Mouse (Mus musculus) embryo, embryonic 11.5 days (tissue): ENCODE measurements around the gene Tmem232.
"Not testable (repeated sequence)": the region's sequence is repeated elsewhere in the genome, so short reads cannot be mapped to it uniquely, and the experiment has no call there.

Experiments used
- DNase-seq: peaks from one replicate; pipeline ENCODE4 v3.0.0-alpha.2; 2012; ENCODE audit warnings: low read depth, low spot score

Gene Tmem232

DNA sequence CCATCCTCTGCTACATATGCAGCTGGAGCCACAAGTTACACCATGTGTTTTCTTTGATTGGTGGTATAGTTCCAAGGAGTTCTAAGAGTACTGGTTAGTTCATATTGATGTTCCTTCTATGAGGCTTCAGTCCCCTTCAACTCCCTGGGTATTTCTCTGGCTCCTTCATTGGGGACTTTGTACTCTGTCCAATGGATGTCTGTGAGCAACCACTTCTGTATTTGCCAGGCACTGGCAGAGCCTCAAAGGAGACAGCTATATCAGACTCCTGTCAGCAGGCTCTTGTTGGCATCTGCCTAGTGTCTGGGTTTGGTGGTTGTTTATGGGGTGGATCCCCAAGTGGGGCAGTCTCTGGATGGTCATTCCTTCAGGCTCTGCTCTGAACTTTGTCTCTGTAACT is 8.2 kb downstream of the Tmem232 start:
- not testable (repeated sequence) for DNase-seq

DNA sequence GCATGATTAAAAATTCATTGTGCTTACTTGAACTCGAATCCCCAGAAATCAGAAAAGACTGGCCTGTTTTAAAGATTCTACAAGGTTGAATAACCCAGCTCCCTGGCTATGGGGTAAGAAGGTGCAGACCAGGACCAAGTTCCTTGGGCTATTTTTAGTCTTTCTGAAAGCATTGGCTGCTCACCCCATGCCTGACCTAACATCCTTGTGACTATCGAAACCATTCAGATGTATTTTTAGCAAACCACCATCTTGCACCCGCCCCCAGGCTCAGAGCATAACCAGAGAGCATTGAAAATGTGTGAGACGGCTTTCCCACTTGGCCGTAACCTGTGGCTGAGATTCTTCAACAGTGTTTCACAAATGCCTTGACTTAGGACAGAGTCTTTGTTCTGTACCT is 13.1 kb downstream of the Tmem232 start:
- DNase-seq, result no peak

DNA sequence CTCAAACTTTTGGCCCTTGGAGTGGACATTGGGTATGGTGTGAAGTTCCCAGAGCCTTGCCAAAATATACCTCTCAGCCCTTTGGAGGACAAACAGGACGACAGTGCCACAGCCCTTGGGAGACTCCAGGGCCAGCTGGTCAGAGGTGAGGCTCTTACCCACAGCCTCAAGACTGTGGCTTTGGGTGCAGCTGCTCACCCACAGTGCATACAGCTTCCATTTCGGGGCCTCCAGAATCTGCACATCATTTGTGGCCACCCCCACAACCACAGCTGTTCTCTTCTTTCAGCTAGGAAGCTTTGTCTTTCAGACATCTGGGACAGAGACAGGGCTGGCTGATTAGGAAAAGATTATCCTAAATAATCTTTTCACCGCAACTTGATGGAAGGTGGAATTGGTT is 27.1 kb downstream of the Tmem232 start:
- no peak for DNase-seq

DNA sequence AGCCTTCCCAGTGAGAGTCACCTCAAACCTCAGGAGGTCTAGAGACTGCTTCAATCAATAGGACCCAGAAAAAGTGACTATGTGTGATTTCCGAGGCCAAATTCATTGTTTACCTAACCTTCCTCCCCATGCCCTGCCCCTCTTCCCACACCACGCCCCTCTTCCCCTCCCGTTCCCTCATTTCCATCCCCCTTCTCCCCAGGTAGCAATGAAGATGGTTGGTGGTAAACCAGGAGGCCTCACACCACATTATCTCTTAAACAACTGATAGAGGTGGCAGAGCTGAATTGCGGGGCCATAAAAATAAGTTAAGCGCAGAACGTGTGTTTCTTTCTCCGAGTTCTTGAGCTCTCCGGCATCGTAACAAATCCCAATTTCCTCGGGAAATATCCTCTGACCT is 55.9 kb downstream of the Tmem232 start:
- DNase-seq, result no peak

DNA sequence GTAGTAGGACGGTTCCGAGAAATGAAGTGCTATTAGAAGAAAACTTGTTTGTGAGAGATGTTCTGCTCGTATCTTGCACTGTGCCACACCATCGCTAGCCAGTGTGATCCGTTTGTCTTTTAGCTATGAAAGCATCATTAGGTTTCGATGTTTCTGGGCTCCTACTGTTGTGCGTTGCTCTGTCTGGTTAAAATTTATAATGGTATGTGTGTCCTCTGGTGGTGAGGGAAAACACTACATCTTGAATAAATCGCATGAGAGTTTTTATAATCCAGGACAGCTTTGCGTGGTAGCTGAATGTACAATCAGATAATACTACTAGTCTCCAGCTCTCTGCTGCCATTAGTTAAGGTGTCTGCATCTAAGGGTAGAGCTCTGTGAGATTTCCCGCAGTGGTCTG is 63.8 kb downstream of the Tmem232 start:
- no peak for DNase-seq

DNA sequence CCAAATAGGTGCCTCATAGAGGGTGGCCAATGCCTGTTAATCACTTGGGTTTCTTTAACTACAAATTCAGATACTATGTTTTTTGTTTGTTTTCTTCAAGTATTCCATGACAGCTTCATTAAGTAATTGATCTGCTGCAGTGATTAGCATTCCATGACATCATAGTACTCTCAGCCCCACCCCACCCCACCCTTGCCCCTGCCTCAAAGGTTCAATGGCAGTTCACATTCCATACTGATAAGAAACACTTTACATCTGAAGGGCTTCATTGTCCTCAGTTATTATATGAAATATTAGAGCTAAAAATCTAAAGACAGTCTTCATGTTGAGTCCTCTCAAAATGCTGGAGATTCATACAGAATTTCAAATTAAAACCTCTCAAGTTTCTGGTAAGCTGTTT is 89.8 kb downstream of the Tmem232 start:
- no peak for DNase-seq

DNA sequence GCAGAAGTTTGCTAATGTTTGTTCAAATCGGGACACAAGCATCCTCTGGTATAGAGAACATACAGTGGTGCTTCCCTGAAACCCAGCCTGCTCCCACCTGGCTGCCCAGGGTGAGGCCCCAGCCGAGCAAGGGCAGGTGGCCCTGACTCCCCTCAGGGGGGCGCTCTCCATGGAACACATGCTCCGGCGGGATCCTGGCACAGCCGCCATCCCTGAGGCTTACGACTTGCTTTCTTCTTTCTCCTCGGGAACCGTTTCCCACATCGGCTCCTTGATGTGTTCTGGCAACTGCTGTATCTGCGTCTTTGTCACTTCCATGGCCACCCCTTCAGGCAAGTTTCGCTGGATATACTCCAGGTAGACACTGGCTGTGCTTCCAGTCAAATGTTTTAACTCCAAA is 102.7 kb downstream of the Tmem232 start:
- not testable (repeated sequence) for DNase-seq

DNA sequence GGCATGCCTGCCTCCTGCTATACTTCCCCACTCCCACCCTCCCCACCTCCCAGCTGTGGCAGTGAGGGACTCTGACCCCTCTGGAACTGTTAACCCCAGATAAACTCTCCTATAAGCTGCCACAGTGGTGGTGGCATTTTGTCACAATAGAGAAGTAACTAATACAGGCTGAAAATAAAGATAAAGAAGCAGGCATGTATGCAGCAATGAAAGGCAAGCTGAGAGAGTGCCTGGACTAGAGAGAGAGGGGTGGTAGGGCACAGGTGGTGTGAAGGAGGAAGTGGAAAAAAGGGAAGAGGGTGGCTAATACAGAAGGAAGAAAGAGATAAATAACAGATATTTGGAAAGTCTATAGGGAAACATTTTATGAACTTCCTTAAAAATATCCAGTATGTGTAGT is 121.5 kb downstream of the Tmem232 start:
- DNase-seq, result no peak

DNA sequence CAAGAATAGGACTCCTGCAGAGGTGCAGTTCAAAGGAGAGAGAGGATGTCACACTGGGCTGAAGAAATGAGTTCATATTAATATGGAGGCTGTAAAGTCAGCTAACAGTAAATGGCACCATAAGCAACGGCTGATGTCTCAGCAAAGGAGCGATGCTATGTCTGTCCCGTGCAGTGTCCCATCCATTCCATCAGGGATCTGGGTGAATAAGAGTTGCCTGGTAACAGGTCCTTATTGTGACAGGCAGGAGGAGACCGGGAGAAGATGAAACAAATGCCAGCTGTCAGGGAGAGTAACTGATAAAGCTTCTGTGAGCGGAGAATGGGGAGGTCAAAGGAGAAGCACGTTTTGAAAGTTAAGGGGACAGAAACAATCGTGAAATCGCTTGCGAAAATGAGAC is 135.3 kb downstream of the Tmem232 start:
- DNase-seq, result no peak

DNA sequence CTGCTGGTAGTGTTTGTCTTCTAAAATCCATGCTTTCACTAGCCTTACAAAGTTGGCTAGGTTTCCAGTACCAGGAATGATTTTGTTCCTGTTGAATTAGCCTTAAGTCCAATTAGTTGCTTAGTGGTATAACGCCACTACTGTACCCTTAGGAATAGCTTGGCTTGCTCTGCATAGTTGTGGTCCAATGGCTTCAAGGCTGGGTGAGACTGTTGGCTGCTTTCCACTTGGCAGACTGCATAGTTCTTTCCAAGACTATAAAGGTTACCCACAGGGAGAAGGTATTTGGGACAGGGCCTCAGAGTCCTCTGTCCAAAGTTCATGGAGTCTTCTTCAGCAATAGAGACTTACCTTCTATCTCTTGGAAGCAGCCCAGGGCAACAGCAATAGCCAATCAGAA is 139.7 kb downstream of the Tmem232 start:
- no peak for DNase-seq

DNA sequence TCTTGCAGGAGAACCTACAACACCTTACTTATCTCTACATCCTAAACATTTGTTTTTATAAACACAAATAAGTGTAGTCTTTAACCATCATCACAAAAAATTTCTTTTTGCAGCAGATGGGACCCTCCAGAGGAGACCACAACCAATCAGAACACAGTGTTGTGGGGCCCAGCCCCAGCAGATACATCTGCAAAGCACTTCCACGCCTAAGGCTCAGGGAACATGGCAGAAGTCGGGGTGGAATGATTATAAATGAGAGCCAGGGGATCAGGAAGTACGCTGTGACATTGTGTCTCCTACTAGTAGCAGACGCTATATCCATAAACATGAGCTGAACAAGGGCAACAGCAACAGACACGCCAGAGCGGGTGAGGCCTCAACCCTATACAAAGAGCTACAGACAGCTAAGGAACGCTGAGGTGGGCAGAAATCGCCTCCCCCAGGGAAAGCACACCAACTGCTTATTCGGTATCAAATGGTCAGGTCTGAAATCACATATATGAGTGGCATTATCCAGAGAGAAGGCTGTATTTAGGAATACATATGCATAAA is 156.1 kb downstream of the Tmem232 start:
- no peak for DNase-seq

DNA sequence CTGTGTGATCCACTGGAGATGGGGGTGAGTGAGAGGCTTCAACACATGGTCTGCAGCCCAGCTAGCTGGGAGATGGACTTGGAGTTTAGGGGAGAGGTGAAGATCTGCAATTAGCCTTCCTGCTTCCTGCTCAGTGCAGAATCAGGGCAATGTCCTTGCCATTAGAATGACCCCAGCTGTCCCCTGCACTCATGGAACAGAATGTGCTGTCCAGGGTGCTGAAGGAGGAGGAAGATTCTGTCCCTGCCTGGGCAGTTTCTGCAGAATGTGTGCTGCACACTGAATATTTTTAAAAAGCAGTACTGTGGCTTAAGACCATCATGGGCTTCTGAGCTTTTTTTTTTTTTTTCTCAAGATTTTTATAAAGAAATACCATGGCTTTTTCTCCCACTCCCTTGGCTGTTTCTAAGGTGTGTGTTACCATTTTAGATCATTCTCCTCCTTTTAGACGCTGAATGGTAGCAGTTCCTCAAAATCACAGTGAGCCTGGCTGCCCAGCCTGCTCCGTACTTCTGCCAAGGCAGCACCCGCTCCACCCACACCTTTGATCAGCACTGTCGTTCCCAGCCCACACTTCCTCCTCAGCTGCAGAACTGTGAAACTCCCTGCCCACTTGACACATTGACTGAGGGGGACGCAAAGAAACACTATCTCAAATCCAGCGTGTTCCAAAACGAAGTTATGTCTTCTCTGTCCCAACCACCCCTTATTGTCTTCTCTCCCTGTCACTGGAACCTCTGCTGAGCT is 170.4 kb downstream of the Tmem232 start:
- peak; percentile 59 for DNase-seq

DNA sequence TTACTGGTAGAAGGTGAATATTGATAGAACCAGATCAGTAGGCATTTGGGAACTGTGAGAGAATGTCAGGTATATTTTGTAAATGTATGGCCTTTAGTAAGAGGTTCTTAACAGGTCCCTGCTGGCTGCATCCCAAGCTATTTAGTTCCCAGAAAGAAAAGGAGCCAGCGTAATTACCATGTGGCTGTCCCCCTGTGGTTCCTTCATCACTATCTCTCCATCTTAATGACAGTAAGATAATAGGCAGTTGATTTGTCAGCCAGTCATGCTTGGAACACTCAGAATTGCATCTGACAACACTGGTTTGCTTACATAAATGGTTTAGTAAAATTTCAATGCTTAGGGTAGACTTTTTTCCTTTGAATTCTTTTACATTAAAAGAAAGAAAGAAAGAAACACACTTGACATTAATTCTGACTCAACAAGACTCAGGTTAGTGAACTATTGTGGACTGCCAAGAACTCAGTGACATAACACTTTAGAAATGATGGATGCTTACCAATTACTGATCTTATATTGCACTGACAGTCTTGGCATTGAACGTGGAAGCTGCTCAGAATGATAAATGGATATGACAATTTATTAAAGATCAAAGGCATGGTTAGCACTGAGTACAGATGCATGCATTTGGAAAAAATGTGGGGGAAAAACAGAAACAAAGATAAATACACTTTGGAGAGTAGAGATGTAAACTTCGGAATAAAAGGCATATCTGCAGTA is 174.9 kb downstream of the Tmem232 start:
- no peak for DNase-seq

DNA sequence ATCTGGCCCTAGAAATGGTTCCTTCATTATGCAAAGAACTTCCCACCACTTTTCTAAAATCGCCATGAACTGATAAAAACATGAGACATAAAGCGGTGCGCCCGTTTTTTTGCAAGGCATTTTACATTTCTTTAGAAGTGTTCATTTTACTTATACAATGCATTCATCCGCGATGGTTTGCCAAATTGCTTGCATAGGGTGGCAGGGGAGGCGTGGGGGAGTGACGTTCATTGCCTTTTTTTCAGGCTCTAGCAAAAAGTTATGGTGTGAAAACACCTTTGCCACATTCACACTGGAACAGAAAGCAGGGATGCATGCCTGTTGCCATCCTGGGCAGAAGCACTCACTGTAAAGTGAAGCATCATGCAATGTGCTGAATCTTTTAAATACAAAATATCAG is 188.7 kb downstream of the Tmem232 start:
- no peak for DNase-seq

DNA sequence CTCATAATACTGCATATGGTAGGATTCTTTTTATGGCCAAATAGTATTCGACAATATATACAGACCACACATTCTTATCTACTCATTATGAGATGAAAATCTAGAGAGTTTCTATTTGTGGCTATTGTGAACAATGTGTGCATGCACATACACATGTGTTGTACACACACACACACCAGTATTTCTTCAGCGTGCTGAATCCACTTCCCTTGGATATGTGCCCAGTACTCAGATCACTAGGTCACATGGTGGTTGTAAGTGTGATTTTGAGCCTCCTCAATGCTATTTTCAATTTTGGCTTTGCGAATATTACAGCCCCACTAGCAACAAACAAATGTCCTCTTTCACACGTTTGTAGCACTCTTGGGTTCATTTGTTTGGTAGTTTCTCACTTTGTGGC is 200.6 kb downstream of the Tmem232 start:
- DNase-seq, result no peak

DNA sequence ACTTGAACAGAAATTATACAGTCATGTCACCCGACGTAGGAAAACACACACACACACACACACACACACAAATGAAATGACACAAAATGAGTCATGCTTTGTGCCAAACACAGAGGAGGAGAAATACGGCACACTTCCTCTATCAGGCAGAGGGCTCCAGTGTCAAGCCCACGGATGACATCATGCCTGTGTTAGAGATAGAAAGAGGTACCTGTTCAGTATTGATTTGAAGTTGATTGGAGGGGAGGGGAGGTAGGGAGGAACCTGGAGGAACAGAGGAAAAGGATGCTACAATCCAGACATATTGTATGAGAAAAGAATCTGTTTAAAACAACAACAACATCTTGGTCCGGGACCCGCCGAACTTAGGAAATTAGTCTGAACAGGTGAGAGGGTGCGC is 209.8 kb downstream of the Tmem232 start:
- DNase-seq, result no peak

DNA sequence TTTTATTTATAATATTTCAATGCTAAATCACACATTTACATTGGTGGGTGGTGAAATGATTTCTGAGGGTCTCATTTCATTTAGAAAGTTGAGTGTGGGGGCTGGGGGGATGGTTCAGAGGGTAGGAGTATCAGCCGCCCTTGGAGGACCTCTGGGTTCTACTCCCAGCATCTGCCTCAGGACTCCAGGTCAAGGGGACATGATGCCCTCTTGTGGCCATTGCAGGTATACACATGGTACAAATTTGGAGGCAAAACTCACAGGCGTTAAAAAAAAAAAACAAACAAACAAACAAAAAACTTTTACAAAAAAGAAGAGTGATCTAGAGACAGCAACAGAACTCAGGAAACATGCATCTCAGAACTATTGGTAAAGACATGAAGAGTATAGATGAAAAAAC is 215.3 kb downstream of the Tmem232 start:
- DNase-seq, result peak; percentile 24

DNA sequence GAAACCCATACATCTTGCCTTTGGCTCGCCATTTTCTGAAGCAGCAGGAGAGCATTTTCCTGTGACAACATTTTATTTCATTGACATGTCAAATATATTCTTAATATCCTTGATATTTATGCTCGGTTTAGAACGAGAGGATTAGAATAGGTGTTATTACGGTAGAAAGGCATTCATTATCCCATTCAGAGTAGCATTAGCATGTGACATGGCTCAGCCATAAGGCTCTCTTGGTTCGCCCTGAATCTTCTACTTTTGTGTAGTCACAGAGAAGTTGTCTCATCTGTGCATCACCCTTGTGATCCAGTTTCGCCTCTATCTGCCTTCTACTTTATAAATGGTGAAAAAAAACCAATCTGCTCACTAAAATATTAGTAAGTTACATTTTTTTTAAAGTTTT is 220.0 kb downstream of the Tmem232 start:
- DNase-seq, result no peak

DNA sequence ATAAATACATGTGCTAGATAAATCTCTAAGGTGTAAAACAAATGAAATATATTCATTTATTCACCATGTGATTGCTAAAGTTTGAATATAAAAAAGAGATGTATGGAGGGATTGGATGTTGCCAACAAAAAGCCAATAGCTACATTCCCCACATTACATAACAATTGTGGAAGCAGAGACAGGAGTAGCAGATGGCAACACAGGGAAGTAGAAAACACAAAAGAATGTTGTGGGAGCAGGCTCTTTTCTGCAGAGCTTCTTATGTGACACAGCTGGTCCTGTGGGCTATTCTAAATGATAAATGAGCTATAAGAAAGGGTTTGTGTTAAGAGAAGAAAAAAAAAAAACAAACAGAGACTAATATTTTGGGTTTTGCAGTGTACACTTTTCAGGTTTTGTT is 240.6 kb downstream of the Tmem232 start:
- no peak for DNase-seq

DNA sequence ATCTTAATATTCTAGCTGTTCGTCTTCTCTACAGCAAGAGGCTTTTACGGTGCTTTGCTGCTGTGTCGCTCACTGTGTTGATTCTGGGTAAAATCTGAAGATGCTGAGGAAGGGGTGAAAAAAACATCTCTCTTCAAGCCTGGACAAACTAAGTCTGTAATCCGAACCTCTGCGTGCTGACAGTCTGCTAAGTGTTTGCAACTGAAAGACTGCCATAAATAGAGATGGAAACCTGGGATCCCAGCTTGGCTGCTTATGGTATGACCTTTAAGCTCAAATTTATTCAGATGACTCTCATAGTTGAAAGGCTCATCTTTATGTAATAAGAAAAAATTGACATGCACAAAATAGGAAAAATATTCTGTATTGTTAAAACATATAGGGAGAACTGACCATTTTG is 242.8 kb downstream of the Tmem232 start:
- DNase-seq, result no peak

DNA sequence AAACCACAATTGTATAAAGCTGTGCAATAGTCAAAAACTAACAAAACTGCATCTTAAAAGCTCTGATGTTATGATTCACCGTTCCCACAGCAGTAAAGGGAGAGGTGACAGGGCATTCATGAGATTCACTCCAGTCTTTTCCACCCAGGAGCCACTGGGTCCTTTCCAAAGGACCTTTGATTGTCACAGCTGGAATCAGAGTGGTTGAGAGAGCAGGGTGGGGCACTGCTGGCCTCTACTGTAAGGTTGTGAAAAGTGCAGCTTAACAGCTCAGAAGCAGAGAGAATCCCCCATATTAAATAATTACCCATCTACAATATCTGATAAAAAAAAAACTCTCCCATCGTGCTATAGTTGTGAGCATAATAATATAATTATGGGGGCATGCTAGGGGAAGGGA is 288.4 kb downstream of the Tmem232 start:
- peak; percentile 0 for DNase-seq

DNA sequence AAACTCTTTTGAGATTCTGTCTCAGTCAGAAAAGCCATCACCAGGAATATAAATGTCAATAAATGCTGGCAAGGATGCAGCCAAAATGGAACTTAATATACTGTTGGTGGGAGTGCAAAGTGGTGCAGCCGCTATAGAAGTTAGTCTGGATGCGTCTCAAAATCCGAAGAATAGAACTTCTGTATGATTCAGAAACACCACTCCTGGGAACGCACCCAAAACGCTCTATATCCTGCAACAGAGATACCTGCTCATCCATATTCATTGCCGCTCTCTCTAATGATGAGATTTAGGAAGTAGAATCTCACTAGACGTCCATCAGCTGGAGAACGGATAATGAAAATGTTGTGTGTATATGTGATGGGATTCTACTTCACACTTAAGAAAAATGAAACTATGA is 290.3 kb downstream of the Tmem232 start:
- no peak for DNase-seq

DNA sequence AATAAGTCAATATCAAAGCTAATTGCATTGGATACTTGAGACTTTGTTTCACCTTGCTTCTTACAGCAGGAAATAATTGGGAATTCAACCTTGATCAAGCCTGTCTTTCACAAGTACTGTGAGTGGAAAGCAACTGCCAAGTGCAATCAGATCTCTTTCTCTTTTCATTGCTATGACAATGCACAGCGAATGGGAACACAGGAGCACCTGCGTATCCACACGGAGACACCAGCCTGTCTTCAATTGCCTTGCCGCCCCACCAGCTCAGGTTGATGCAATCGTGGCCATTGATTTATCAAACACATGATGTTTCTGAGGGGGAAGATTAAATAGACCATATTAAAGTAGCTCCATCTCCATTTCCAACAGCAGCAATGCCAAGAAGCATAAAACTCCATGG is 296.9 kb downstream of the Tmem232 start:
- DNase-seq, result no peak
